Mouse (Mus musculus) C2C12 (cell line): ENCODE measurements around the gene Icam5.

ENCODE experiments used
- CEBPB ChIP-seq: IDR thresholded peaks from one replicate; pipeline ENCODE4 v1.6.1; 2011; ENCODE audit warnings: low read depth, mild to moderate bottlenecking, control low read depth, moderate library complexity
- CTCF ChIP-seq: IDR thresholded peaks from one replicate; pipeline ENCODE4 v1.5.1; 2011; ENCODE audit not compliant: control insufficient read depth, insufficient read depth, insufficient read length
- MAX ChIP-seq: IDR thresholded peaks from one replicate; pipeline ENCODE4 v1.6.1; 2011; ENCODE audit warnings: mild to moderate bottlenecking, control low read depth
- MYOD1 ChIP-seq: IDR thresholded peaks from one replicate; pipeline ENCODE4 v1.6.1; 2011; ENCODE audit warnings: low read depth; ENCODE audit not compliant: control insufficient read depth, insufficient read length
- MYOG ChIP-seq: IDR thresholded peaks from one replicate; pipeline ENCODE4 v1.6.1; 2011; ENCODE audit not compliant: control insufficient read depth, insufficient read length; ENCODE audit errors: extremely low read depth
- USF1 ChIP-seq: IDR thresholded peaks from one replicate; pipeline ENCODE4 v1.6.1; 2011; ENCODE audit warnings: low read depth, mild to moderate bottlenecking, control low read depth, moderate library complexity

DNA sequence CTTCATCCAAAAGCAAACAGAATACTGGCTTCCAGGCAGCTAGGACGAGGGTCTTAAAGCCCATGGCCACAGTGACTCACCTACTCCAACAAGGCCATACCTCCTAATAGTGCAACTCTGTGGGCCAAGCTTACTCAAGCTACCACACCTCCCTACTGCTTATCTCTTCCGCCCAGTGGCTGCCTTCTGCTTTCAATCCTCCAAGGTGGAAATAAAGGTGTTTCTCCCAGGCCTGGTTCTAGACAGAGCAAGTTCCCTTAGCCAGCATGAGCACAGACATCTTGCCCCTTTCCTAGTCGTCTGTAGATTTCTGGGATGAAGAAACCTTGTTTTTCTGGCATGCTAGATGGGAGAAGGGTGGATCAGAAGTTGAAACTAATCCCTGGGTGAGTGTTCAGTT lies 7.9 kb downstream of the Icam5 start:
- TF ChIP-seq MYOG (no peak), CTCF (no peak), MAX (no peak), USF1 (no peak), CEBPB (no peak), MYOD1 (no peak)
